18 mouse cellular contexts compared by ENCODE assay signal in genomic region chr2:168076840-168077576, GRCm38 (mm10). TPM values are rescaled to one million over a fixed set of nuclear protein-coding genes. Genes with fewer than 3 reads are reported as not detected.
DNase-seq lines count a peak whose midpoint lies in the region; ATAC-seq and TF ChIP-seq lines count a peak whose summit lies in the region.
"Had no signal": no experiment of that assay in that cellular context is flagged by ENCODE, and none has a peak within 500 bp of the region (broad histone marks: within the 10 kb centered on the region; RNA-seq: fewer than 3 reads in every experiment).

No protein-coding gene starts in this region.

- 0 out of 2 replicates have a peak overlapping the region, but pooled peaks have one; percentile 51 for H3K9ac ChIP-seq in ES-Bruce4 (ENCODE audit: low read depth, poor library complexity, severe bottlenecking)
- no peak overlapping the region for H3K9ac ChIP-seq in intestine, embryonic 15.5 days
- H3K9ac ChIP-seq in kidney, embryonic 14.5 days (ENCODE audit: low read depth, low read length): no peak overlapping the region
- H3K9ac ChIP-seq in midbrain, embryonic 14.5 days (replicated peaks; ENCODE audit: low read length): no peak overlapping the region
- H3K9ac ChIP-seq: forebrain, embryonic 12.5 days; hindbrain, embryonic 14.5 days; limb, embryonic 15.5 days; liver, postnatal 0 days; neural tube, embryonic 13.5 days had no signal

- ATAC-seq in intestine, embryonic 15.5 days: no peak
- no peak for ATAC-seq in kidney, embryonic 14.5 days (ENCODE audit: low FRiP score, low TSS enrichment)
- ATAC-seq in midbrain, embryonic 14.5 days (ENCODE audit: low FRiP score, low TSS enrichment): no peak
- ATAC-seq: liver, postnatal 0 days had no signal

- H3K4me1 ChIP-seq in ES-Bruce4 (ENCODE audit: control insufficient read depth, insufficient read depth, low read length): peaks cover 4% of the 10 kb centered on the region
- peaks cover 28% of the 10 kb centered on the region for H3K4me1 ChIP-seq in intestine, embryonic 15.5 days (replicated peaks)
- peaks cover 41% of the 10 kb centered on the region for H3K4me1 ChIP-seq in kidney, embryonic 14.5 days (ENCODE audit: control insufficient read depth, insufficient read depth, low read length)
- H3K4me1 ChIP-seq in midbrain, embryonic 14.5 days (ENCODE audit: control insufficient read depth, insufficient read depth, low read length): peaks cover 7% of the 10 kb centered on the region; the same call in 1 of the 2 replicates

- TF ChIP-seq EP300 in ES-Bruce4 (IDR thresholded peaks at IDR 0.05; ENCODE audit: insufficient read depth, low read depth, low read length): no peak

- no peak for TF ChIP-seq CTCF in ES-Bruce4 (IDR thresholded peaks at IDR 0.05; ENCODE audit: low read depth, low read length)

- H3K27me3 ChIP-seq in ES-Bruce4 (ENCODE audit: control insufficient read depth, insufficient read depth, low read length, poor library complexity, severe bottlenecking): no peaks in the 10 kb centered on the region
- no peaks in the 10 kb centered on the region for H3K27me3 ChIP-seq in intestine, embryonic 15.5 days (replicated peaks)
- H3K27me3 ChIP-seq in kidney, embryonic 14.5 days (ENCODE audit: control insufficient read depth, insufficient read depth, low read length): peaks cover 6% of the 10 kb centered on the region
- no peaks in the 10 kb centered on the region for H3K27me3 ChIP-seq in midbrain, embryonic 14.5 days (ENCODE audit: control insufficient read depth, insufficient read depth, low read length)

- no peak overlapping the region for H3K4me3 ChIP-seq in ES-Bruce4 (ENCODE audit: low read depth, low read length)
- no peak overlapping the region for H3K4me3 ChIP-seq in intestine, embryonic 15.5 days (replicated peaks)
- no peak overlapping the region for H3K4me3 ChIP-seq in kidney, embryonic 14.5 days (ENCODE audit: low read length)
- H3K4me3 ChIP-seq in midbrain, embryonic 14.5 days (replicated peaks; ENCODE audit: low read depth, low read length): no peak overlapping the region
- H3K4me3 ChIP-seq: forebrain, embryonic 12.5 days; limb, embryonic 15.5 days; midbrain, embryonic 10.5 days; neural tube, embryonic 13.5 days had no signal

- TF ChIP-seq POLR2A in ES-Bruce4 (IDR thresholded peaks at IDR 0.05; ENCODE audit: insufficient read depth, low read length): no peak

- intact Hi-C loops in heart, postnatal 10 days (cut with DNase I): no loop called here

- H3K9me3 ChIP-seq in ES-Bruce4 (replicated peaks; ENCODE audit: control insufficient read depth, insufficient read depth, low read length, poor library complexity, severe bottlenecking): no peaks in the 10 kb centered on the region
- no peaks in the 10 kb centered on the region for H3K9me3 ChIP-seq in intestine, embryonic 15.5 days
- H3K9me3 ChIP-seq in kidney, embryonic 14.5 days (ENCODE audit: control insufficient read depth, low read length): no peaks in the 10 kb centered on the region
- no peaks in the 10 kb centered on the region for H3K9me3 ChIP-seq in midbrain, embryonic 14.5 days (ENCODE audit: control insufficient read depth, low read length)
- H3K9me3 ChIP-seq: forebrain, embryonic 12.5 days; limb, embryonic 15.5 days; midbrain, embryonic 10.5 days; neural tube, embryonic 13.5 days had no signal

- no peaks in the 10 kb centered on the region for H3K36me3 ChIP-seq in ES-Bruce4 (ENCODE audit: control insufficient read depth, insufficient read depth, low read length, poor library complexity, severe bottlenecking)
- H3K36me3 ChIP-seq in intestine, embryonic 15.5 days: no peaks in the 10 kb centered on the region
- H3K36me3 ChIP-seq in kidney, embryonic 14.5 days (ENCODE audit: control insufficient read depth, insufficient read depth, low read length): no peaks in the 10 kb centered on the region
- H3K36me3 ChIP-seq in midbrain, embryonic 14.5 days (ENCODE audit: control insufficient read depth, insufficient read depth, low read length): no peaks in the 10 kb centered on the region
- H3K36me3 ChIP-seq: forebrain, embryonic 12.5 days; limb, embryonic 15.5 days; midbrain, embryonic 10.5 days; neural tube, embryonic 13.5 days had no signal

- no peak overlapping the region; the same call in 1 of the 2 replicates for H3K4me2 ChIP-seq in intestine, embryonic 15.5 days (replicated peaks)
- H3K4me2 ChIP-seq in kidney, embryonic 14.5 days (replicated peaks; ENCODE audit: low read depth, low read length): 0 out of 2 replicates have a peak overlapping the region, but pooled peaks have one; percentile 11
- no peak overlapping the region for H3K4me2 ChIP-seq in midbrain, embryonic 14.5 days (ENCODE audit: low read length)
- H3K4me2 ChIP-seq: forebrain, embryonic 12.5 days; hindbrain, embryonic 14.5 days; limb, embryonic 15.5 days; neural tube, embryonic 13.5 days had no signal

- no peak overlapping the region for H3K27ac ChIP-seq in ES-Bruce4 (ENCODE audit: insufficient read depth, low read length)
- H3K27ac ChIP-seq in intestine, embryonic 15.5 days: peak overlapping the region; percentile 77
- H3K27ac ChIP-seq in kidney, embryonic 14.5 days (ENCODE audit: low read depth, low read length): peak overlapping the region; percentile 92
- H3K27ac ChIP-seq in midbrain, embryonic 14.5 days (replicated peaks; ENCODE audit: low read depth, low read length): no peak overlapping the region
- H3K27ac ChIP-seq: forebrain, embryonic 12.5 days; hindbrain, embryonic 14.5 days; limb, embryonic 15.5 days; midbrain, embryonic 10.5 days; neural tube, embryonic 13.5 days had no signal

- WGBS in intestine, embryonic 15.5 days: 52% methylated on average over 20 of the region's 20 CpGs
- WGBS in kidney, embryonic 14.5 days: 54% methylated on average over 20 of the region's 20 CpGs
- 79% methylated on average over 20 of the region's 20 CpGs for WGBS in midbrain, embryonic 14.5 days

- DNase-seq in kidney, postnatal 4 days: peak; percentile 63 to 79
- no peak for DNase-seq in midbrain, embryonic 14.5 days
- no peak for DNase-seq in cerebellum, adult 8-10 months
- no peak for DNase-seq in heart, postnatal 10 days
- DNase-seq: adrenal gland, postnatal 25 days; cerebellum, adult 9-10 months; gastrocnemius, postnatal 25 days; liver, postnatal 0 days; thymus, postnatal 36 days had no signal

RNA-seq across cellular contexts. Expression of gene Pard6b, which starts 3.8 kb away (rescaled TPM):
- polyA plus RNA-seq in ES-Bruce4 (2011; ENCODE audit: insufficient read depth, insufficient read length, low read depth, missing spikeins): 55.0 and 55.3 TPM in 2 replicates
- 16.9 and 17.4 TPM in 2 replicates for polyA plus RNA-seq in intestine, embryonic 15.5 days (2015; fragmentation: Nextera tagmentation; extraction: Ambion mirVana)
- polyA plus RNA-seq in kidney, embryonic 14.5 days (2014; fragmentation: Nextera tagmentation; extraction: Ambion mirVana): 9.7 and 22.0 TPM in 2 replicates
- 8.2 and 9.2 TPM in 2 replicates for polyA plus RNA-seq in midbrain, embryonic 14.5 days (2014; fragmentation: Nextera tagmentation; extraction: Ambion mirVana)
- total RNA-seq in heart, postnatal 10 days (2021): 1 to 10 TPM; 3.4 to 4.9 TPM
- total RNA-seq: monocyte, adult 5-6 weeks had no signal

Comparison
In these comparisons a context has a peak if more than half of its experiments do, and no peak if none do; other contexts are left out.
1. H3K27ac ChIP-seq: peak in intestine, embryonic 15.5 days (single experiment) and kidney, embryonic 14.5 days (single experiment); none in ES-Bruce4 (single experiment) and midbrain, embryonic 14.5 days (single experiment).
2. DNase-seq: peak in kidney, postnatal 4 days (2 of 2); none in midbrain, embryonic 14.5 days (single experiment), cerebellum, adult 8-10 months (single experiment) and heart, postnatal 10 days (0 of 2).